Mouse (Mus musculus) thymus, adult 2 months (tissue): ENCODE results near the gene 4930522H14Rik.

ENCODE experiments used
- CTCF ChIP-seq: fragments of 200-500 bp; IDR thresholded peaks from 2 replicates; pipeline ENCODE4 v1.5.1; 2012; ENCODE audit warnings: mild to moderate bottlenecking, control low read depth, low read length, moderate library complexity, borderline replicate concordance; ENCODE audit not compliant: control insufficient read depth, poor library complexity, insufficient read depth; ENCODE audit errors: extremely low read depth
- POLR2A ChIP-seq: fragments of 200-500 bp; IDR thresholded peaks from 2 replicates; pipeline ENCODE4 v1.6.1; 2012; ENCODE audit warnings: mild to moderate bottlenecking, low read length, control low read depth, moderate library complexity; ENCODE audit not compliant: control insufficient read depth, poor library complexity, insufficient read depth; ENCODE audit errors: extremely low read depth

DNA sequence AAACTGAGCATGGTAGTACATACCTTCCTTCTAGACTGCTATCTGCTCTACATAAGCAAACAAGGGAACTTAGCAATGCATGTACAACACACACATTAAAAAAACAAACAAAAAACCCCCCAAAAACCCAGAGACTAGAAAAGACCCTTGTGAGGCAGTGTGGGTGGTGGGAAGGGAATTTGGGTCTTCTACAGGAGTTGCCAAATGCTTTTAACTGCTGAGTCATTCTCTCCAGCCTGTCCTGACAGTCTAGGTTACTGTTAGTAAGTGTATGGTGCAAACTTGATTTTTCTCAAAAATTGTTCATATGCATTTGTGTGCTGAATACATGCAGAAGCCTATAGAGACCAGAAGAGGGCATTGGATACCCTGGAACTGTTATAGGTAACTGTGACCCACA is 59.5 kb downstream of the 4930522H14Rik start:
- no peak for TF ChIP-seq CTCF
- no peak for TF ChIP-seq POLR2A
